Mouse (Mus musculus): ENCODE data around the gene Arsj.

Gene Arsj

GRCm38 (mm10) chr3:126363568-126364505 is at the start of gene Arsj:
Arsj (plus strand) TSS chr3:126363684.
- DNase-seq: no peak

GRCm38 (mm10) chr3:126324872-126325498 is 38.5 kb upstream of the Arsj start:
- DNase-seq: no peak

GRCm38 (mm10) chr3:126325891-126326627 is 37.4 kb upstream of the Arsj start:
- DNase-seq: no peak

GRCm38 (mm10) chr3:126326628-126327325 is 36.7 kb upstream of the Arsj start:
- DNase-seq: no peak

- no peak for DNase-seq
Measured at GRCm38 (mm10) chr3:126335329-126335728, 28.2 kb upstream of the Arsj start.

- no peak for DNase-seq
Measured at GRCm38 (mm10) chr3:126344745-126345144, 18.7 kb upstream of the Arsj start.

- no peak for DNase-seq
Measured at GRCm38 (mm10) chr3:126359760-126360159, 3.7 kb upstream of the Arsj start.

GRCm38 (mm10) chr3:126362392-126362791 is 1.1 kb upstream of the Arsj start:
- DNase-seq: no peak

- DNase-seq: no peak
Measured at GRCm38 (mm10) chr3:126362931-126363525, 456 bp upstream of the Arsj start.

- DNase-seq: no peak
Measured at GRCm38 (mm10) chr3:126364555-126364954, 1.1 kb downstream of the Arsj start.

- DNase-seq: no peak
Measured at GRCm38 (mm10) chr3:126370571-126370970, 7.1 kb downstream of the Arsj start.

- no peak for DNase-seq
Measured at GRCm38 (mm10) chr3:126372815-126373545, 9.5 kb downstream of the Arsj start.

- no peak for DNase-seq
Measured at GRCm38 (mm10) chr3:126373721-126374120, 10.2 kb downstream of the Arsj start.

- DNase-seq: no peak
Measured at GRCm38 (mm10) chr3:126379252-126379651, 15.8 kb downstream of the Arsj start.

GRCm38 (mm10) chr3:126379702-126380101 is 16.2 kb downstream of the Arsj start:
- DNase-seq: no peak

GRCm38 (mm10) chr3:126383276-126383675 is 19.8 kb downstream of the Arsj start:
- no peak for DNase-seq

GRCm38 (mm10) chr3:126384657-126385438 is 21.4 kb downstream of the Arsj start:
- DNase-seq: no peak

- no peak for DNase-seq
Measured at GRCm38 (mm10) chr3:126397451-126397850, 34.0 kb downstream of the Arsj start.

GRCm38 (mm10) chr3:126397985-126398630 is 34.6 kb downstream of the Arsj start:
- no peak for DNase-seq

- no peak for DNase-seq
Measured at GRCm38 (mm10) chr3:126400726-126401125, 37.2 kb downstream of the Arsj start.

Measured in cerebellum, adult 8-10 months (tissue).